In the genomic region with DNA sequence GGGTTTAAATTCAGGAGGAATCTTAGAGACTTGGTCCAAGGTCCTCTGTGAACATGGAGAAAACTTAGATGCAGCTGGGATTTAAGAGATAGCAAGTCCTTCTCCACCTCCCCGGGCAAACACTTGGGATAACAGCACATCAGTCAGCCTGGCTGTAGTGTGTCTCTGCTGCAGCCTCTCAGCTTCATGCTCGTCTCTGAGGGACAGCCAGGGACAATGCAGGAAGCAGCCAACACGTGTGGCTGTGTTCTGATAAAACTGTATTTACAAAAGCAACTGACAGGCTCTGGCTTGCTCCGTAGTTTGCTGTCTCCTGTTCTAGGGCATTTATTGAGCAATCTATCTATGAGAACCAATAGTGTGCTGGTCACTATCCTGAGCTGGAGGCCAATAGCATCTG, we compare ENCODE assay signal across 22 mouse cellular contexts. TPM values are rescaled to one million over a fixed set of nuclear protein-coding genes. Genes with fewer than 3 reads are reported as not detected.
"Had no signal": no experiment of that assay in that cellular context is flagged by ENCODE, and none has a peak within 500 bp of the region (broad histone marks: within the 10 kb centered on the region; RNA-seq: fewer than 3 reads in every experiment).

No protein-coding gene starts in this region.

- H3K4me3 ChIP-seq: intestine, embryonic 15.5 days; kidney, embryonic 15.5 days; left cerebral cortex, adult 2 months; limb, embryonic 12.5 days; limb, embryonic 15.5 days; stomach, embryonic 15.5 days had no signal

- H3K9me3 ChIP-seq: intestine, embryonic 15.5 days; kidney, embryonic 15.5 days; limb, embryonic 12.5 days; limb, embryonic 15.5 days; stomach, embryonic 15.5 days had no signal

- H3K4me2 ChIP-seq: intestine, embryonic 15.5 days; kidney, embryonic 15.5 days; limb, embryonic 12.5 days; limb, embryonic 15.5 days; liver, embryonic 11.5 days; midbrain, embryonic 11.5 days; stomach, embryonic 15.5 days had no signal

- H3K36me3 ChIP-seq: intestine, embryonic 15.5 days; kidney, embryonic 15.5 days; limb, embryonic 12.5 days; limb, embryonic 15.5 days; stomach, embryonic 15.5 days had no signal

- DNase-seq: kidney, adult 11 months; kidney, adult 8-10 months; kidney, postnatal 10 days; kidney, postnatal 36 days; layer of hippocampus, postnatal 36 days; left cerebral cortex, postnatal 4 days; liver, postnatal 0 days; midbrain, embryonic 14.5 days; right cerebral cortex, postnatal 14 days; right cerebral cortex, postnatal 4 days; spleen, adult 18-20 months; thymus, postnatal 25 days had no signal

- H3K27ac ChIP-seq: intestine, embryonic 15.5 days; kidney, embryonic 15.5 days; left cerebral cortex, adult 2 months; limb, embryonic 12.5 days; limb, embryonic 15.5 days; liver, embryonic 14.5 days; stomach, embryonic 15.5 days had no signal

- H3K4me1 ChIP-seq: intestine, embryonic 15.5 days; kidney, embryonic 15.5 days; limb, embryonic 12.5 days; limb, embryonic 15.5 days; stomach, embryonic 15.5 days had no signal

- H3K27me3 ChIP-seq: intestine, embryonic 15.5 days; stomach, embryonic 15.5 days had no signal

- ATAC-seq: hindbrain, embryonic 16.5 days; intestine, embryonic 15.5 days; liver, postnatal 0 days had no signal

- H3K9ac ChIP-seq: intestine, embryonic 15.5 days; kidney, embryonic 15.5 days; limb, embryonic 12.5 days; limb, embryonic 15.5 days; liver, embryonic 14.5 days; liver, postnatal 0 days; stomach, embryonic 15.5 days had no signal

RNA-seq across cellular contexts. Expression of a gene that starts 14.4 kb away (rescaled TPM):
- polyA plus RNA-seq: limb, embryonic 15.5 days; liver, embryonic 11.5 days; liver, embryonic 14.5 days; liver, postnatal 0 days had no signal
